Mouse (Mus musculus): ENCODE measurements around the gene Prg2. TPM values are rescaled to one million over a fixed set of nuclear protein-coding genes. Genes with fewer than 3 reads are reported as not detected.

Prg2 gene
- total and polyA plus RNA-seq, 3 experiments: 0.17 to 0.42 TPM; not detected in 1

- H3K79me2 ChIP-seq (ENCODE audit: control insufficient read depth, insufficient read depth, low read length, poor library complexity): no peaks in the 10 kb centered on the region
- H3K27ac ChIP-seq (ENCODE audit: control insufficient read depth, low read depth, low read length): no peak overlapping the region
- H3K9ac ChIP-seq (ENCODE audit: control insufficient read depth, low read depth, low read length, poor library complexity, severe bottlenecking): no peak overlapping the region
- TF ChIP-seq KAT2A (conservative IDR thresholded peaks at IDR 0.05; ENCODE audit: low read depth, low read length) (no peak), ELF1 (IDR thresholded peaks at IDR 0.05; ENCODE audit: low read depth, low read length) (no peak), MXI1 (IDR thresholded peaks at IDR 0.05; ENCODE audit: low read depth, low read length) (no peak)
- DNase-seq (ENCODE audit: low read depth, low spot score): no peak
- peaks cover 0 to 1% of the 10 kb centered on the region in 2 experiments; a peak in 1 of 4 replicates for H3K27me3 ChIP-seq (ENCODE audit: control insufficient read depth in 1 of 2, insufficient read depth in 2 of 2, low read length in 2 of 2)
- no peaks in the 10 kb centered on the region for H3K9me3 ChIP-seq (replicated peaks; ENCODE audit: insufficient read depth, low read length)
- H3K4me3 ChIP-seq (ENCODE audit: control insufficient read depth in 1 of 2, insufficient read depth in 1 of 2, low read depth in 2 of 2, low read length in 2 of 2): no peak overlapping the region
- H3K4me1 ChIP-seq (ENCODE audit: control insufficient read depth in 1 of 2, insufficient read depth in 2 of 2, low read length in 2 of 2): peaks cover 3 to 19% of the 10 kb centered on the region in 2 experiments
- H3K36me3 ChIP-seq (ENCODE audit: control insufficient read depth in 1 of 2, insufficient read depth in 2 of 2, low read length in 2 of 2): peaks cover 0 to 13% of the 10 kb centered on the region in 2 experiments; a peak in 2 of 4 replicates
Measured at GRCm38 (mm10) chr2:85030989-85031388, 50.7 kb downstream of the Prg2 start.

GRCm38 (mm10) chr2:85033121-85033520 is 52.9 kb downstream of the Prg2 start:
- no peak for DNase-seq (ENCODE audit: low read depth, low spot score)
- Histone ChIP-seq H3K79me2 (ENCODE audit: control insufficient read depth, insufficient read depth, low read length, poor library complexity) (peaks cover 11% of the 10 kb centered on the region), H3K36me3 (ENCODE audit: control insufficient read depth in 1 of 2, insufficient read depth in 2 of 2, low read length in 2 of 2) (peaks cover 0 to 14% of the 10 kb centered on the region in 2 experiments; a peak in 2 of 4 replicates), H3K9me3 (replicated peaks; ENCODE audit: insufficient read depth, low read length) (no peaks in the 10 kb centered on the region), H3K4me1 (ENCODE audit: control insufficient read depth in 1 of 2, insufficient read depth in 2 of 2, low read length in 2 of 2) (peaks cover 0 to 12% of the 10 kb centered on the region in 2 experiments; a peak in 3 of 4 replicates), H3K27ac (ENCODE audit: control insufficient read depth, low read depth, low read length) (no peak overlapping the region), H3K9ac (ENCODE audit: control insufficient read depth, low read depth, low read length, poor library complexity, severe bottlenecking) (no peak overlapping the region), H3K4me3 (ENCODE audit: control insufficient read depth in 1 of 2, insufficient read depth in 1 of 2, low read depth in 2 of 2, low read length in 2 of 2) (no peak overlapping the region), H3K27me3 (ENCODE audit: control insufficient read depth in 1 of 2, insufficient read depth in 2 of 2, low read length in 2 of 2) (peaks cover 0 to 1% of the 10 kb centered on the region in 2 experiments; a peak in 1 of 4 replicates)
- TF ChIP-seq MYC (IDR thresholded peaks at IDR 0.05; ENCODE audit: low read depth, low read length): no peak
- TF ChIP-seq GATA1 (IDR thresholded peaks at IDR 0.05; ENCODE audit: low read depth, low read length): no peak
- TF ChIP-seq USF1 (IDR thresholded peaks at IDR 0.05; ENCODE audit: low read depth, low read length): no peak
- TF ChIP-seq POLR2AphosphoS2 (IDR thresholded peaks at IDR 0.05; ENCODE audit: low read length): no peak
- no peak for TF ChIP-seq TBP (IDR thresholded peaks at IDR 0.05; ENCODE audit: low read depth, low read length)
- no peak for TF ChIP-seq TAL1 (IDR thresholded peaks at IDR 0.05; ENCODE audit: low read length)
- no peak for TF ChIP-seq NRF1 (IDR thresholded peaks at IDR 0.05; ENCODE audit: insufficient read depth, low read depth, low read length, poor library complexity, severe bottlenecking)
- TF ChIP-seq JUND (IDR thresholded peaks at IDR 0.05; ENCODE audit: low read depth, low read length): no peak
- no peak for TF ChIP-seq HCFC1 (IDR thresholded peaks at IDR 0.05; ENCODE audit: low read depth, low read length)
- TF ChIP-seq KAT2A (conservative IDR thresholded peaks at IDR 0.05; ENCODE audit: low read depth, low read length): no peak
- no peak for TF ChIP-seq E2F4 (IDR thresholded peaks at IDR 0.05; ENCODE audit: borderline replicate concordance, low read depth, low read length)
- no peak for TF ChIP-seq SMC3 (IDR thresholded peaks at IDR 0.05; ENCODE audit: low read depth, low read length)
- TF ChIP-seq ELF1 (IDR thresholded peaks at IDR 0.05; ENCODE audit: low read depth, low read length): no peak
- no peak for TF ChIP-seq NELFE (IDR thresholded peaks at IDR 0.05; ENCODE audit: low read depth, low read length)
- TF ChIP-seq ZC3H11A (IDR thresholded peaks at IDR 0.05; ENCODE audit: low read depth, low read length): no peak
- TF ChIP-seq TCF12 (IDR thresholded peaks at IDR 0.05; ENCODE audit: low read depth, low read length): no peak

Other genes with a start within 250 kb of the Prg2 start
- not detected in 2 replicates for gene Ypel4, start 246.4 kb upstream of the Prg2 start, total RNA-seq (2012; rRNA removed)
- under 1 TPM in 1 of 2 experiments, not detected in 1; 0.06 TPM for gene Ypel4, start 246.4 kb upstream of the Prg2 start, polyA plus RNA-seq (2012; ENCODE audit: insufficient read depth in 1 of 2, insufficient read length in 2 of 2, low read depth in 1 of 2, low replicate concordance in 2 of 2, missing spikeins in 1 of 2)
- not detected in 2 replicates for gene Gm19426, start 236.8 kb upstream of the Prg2 start, total RNA-seq (2012; rRNA removed)
- gene Gm19426, start 236.8 kb upstream of the Prg2 start, polyA plus RNA-seq (2012; ENCODE audit: insufficient read depth in 1 of 2, insufficient read length in 2 of 2, low read depth in 1 of 2, low replicate concordance in 2 of 2, missing spikeins in 1 of 2): not detected
- not detected in 2 replicates for gene Serping1, start 205.0 kb upstream of the Prg2 start, total RNA-seq (2012; rRNA removed)
- not detected for gene Serping1, start 205.0 kb upstream of the Prg2 start, polyA plus RNA-seq (2012; ENCODE audit: insufficient read depth in 1 of 2, insufficient read length in 2 of 2, low read depth in 1 of 2, low replicate concordance in 2 of 2, missing spikeins in 1 of 2)
- 8.8 and 17.5 TPM in 2 replicates for gene Ube2l6, start 181.6 kb upstream of the Prg2 start, total RNA-seq (2012; rRNA removed)
- gene Ube2l6, start 181.6 kb upstream of the Prg2 start, polyA plus RNA-seq (2012; ENCODE audit: insufficient read depth in 1 of 2, insufficient read length in 2 of 2, low read depth in 1 of 2, low replicate concordance in 2 of 2, missing spikeins in 1 of 2): 10 to 100 TPM in 1 of 2 experiments, not detected in 1; 37.0 TPM
- not detected in 2 replicates for gene Smtnl1, start 157.8 kb upstream of the Prg2 start, total RNA-seq (2012; rRNA removed)
- gene Smtnl1, start 157.8 kb upstream of the Prg2 start, polyA plus RNA-seq (2012; ENCODE audit: insufficient read depth in 1 of 2, insufficient read length in 2 of 2, low read depth in 1 of 2, low replicate concordance in 2 of 2, missing spikeins in 1 of 2): not detected
- gene Timm10, start 153.5 kb upstream of the Prg2 start, total RNA-seq (2012; rRNA removed): 165 and 193 TPM in 2 replicates
- gene Timm10, start 153.5 kb upstream of the Prg2 start, polyA plus RNA-seq (2012; ENCODE audit: insufficient read depth in 1 of 2, insufficient read length in 2 of 2, low read depth in 1 of 2, low replicate concordance in 2 of 2, missing spikeins in 1 of 2): 100 to 1,000 TPM in 1 of 2 experiments, not detected in 1; 129 TPM
- gene Slc43a1, start 141.6 kb upstream of the Prg2 start, total RNA-seq (2012; rRNA removed): 93.3 and 131 TPM in 2 replicates
- 100 to 1,000 TPM in 1 of 2 experiments, 10 to 100 TPM in 1; 69.8 to 108 TPM for gene Slc43a1, start 141.6 kb upstream of the Prg2 start, polyA plus RNA-seq (2012; ENCODE audit: insufficient read depth in 1 of 2, insufficient read length in 2 of 2, low read depth in 1 of 2, low replicate concordance in 2 of 2, missing spikeins in 1 of 2)
- gene Rtn4rl2, start 93.8 kb upstream of the Prg2 start, total RNA-seq (2012; rRNA removed): 0.12 TPM in 1 of 2 replicates, not detected in the other
- gene Rtn4rl2, start 93.8 kb upstream of the Prg2 start, polyA plus RNA-seq (2012; ENCODE audit: insufficient read depth in 1 of 2, insufficient read length in 2 of 2, low read depth in 1 of 2, low replicate concordance in 2 of 2, missing spikeins in 1 of 2): 1 to 10 TPM in 1 of 2 experiments, not detected in 1; 1.1 TPM
- gene Slc43a3, start 43.9 kb upstream of the Prg2 start, total RNA-seq (2012; rRNA removed): 82.5 and 91.5 TPM in 2 replicates
- 10 to 100 TPM in 1 of 2 experiments, not detected in 1; 90.6 TPM for gene Slc43a3, start 43.9 kb upstream of the Prg2 start, polyA plus RNA-seq (2012; ENCODE audit: insufficient read depth in 1 of 2, insufficient read length in 2 of 2, low read depth in 1 of 2, low replicate concordance in 2 of 2, missing spikeins in 1 of 2)
- not detected in 2 replicates for gene Prg3, start 7.8 kb downstream of the Prg2 start, total RNA-seq (2012; rRNA removed)
- gene Prg3, start 7.8 kb downstream of the Prg2 start, polyA plus RNA-seq (2012; ENCODE audit: insufficient read depth in 1 of 2, insufficient read length in 2 of 2, low read depth in 1 of 2, low replicate concordance in 2 of 2, missing spikeins in 1 of 2): not detected
- gene Ssrp1, start 56.8 kb downstream of the Prg2 start, total RNA-seq (2012; rRNA removed): 239 and 256 TPM in 2 replicates
- gene Ssrp1, start 56.8 kb downstream of the Prg2 start, polyA plus RNA-seq (2012; ENCODE audit: insufficient read depth in 1 of 2, insufficient read length in 2 of 2, low read depth in 1 of 2, low replicate concordance in 2 of 2, missing spikeins in 1 of 2): 100 to 1,000 TPM; 420 to 875 TPM
- gene P2rx3, start 57.0 kb downstream of the Prg2 start, total RNA-seq (2012; rRNA removed): 0.26 TPM in 1 of 2 replicates, not detected in the other
- gene P2rx3, start 57.0 kb downstream of the Prg2 start, polyA plus RNA-seq (2012; ENCODE audit: insufficient read depth in 1 of 2, insufficient read length in 2 of 2, low read depth in 1 of 2, low replicate concordance in 2 of 2, missing spikeins in 1 of 2): under 1 TPM in 1 of 2 experiments, not detected in 1; 0.36 TPM
- 5.5 and 5.9 TPM in 2 replicates for gene Tnks1bp1, start 67.6 kb downstream of the Prg2 start, total RNA-seq (2012; rRNA removed)
- gene Tnks1bp1, start 67.6 kb downstream of the Prg2 start, polyA plus RNA-seq (2012; ENCODE audit: insufficient read depth in 1 of 2, insufficient read length in 2 of 2, low read depth in 1 of 2, low replicate concordance in 2 of 2, missing spikeins in 1 of 2): 1 to 10 TPM in 1 of 2 experiments, not detected in 1; 9.9 TPM
- gene Aplnr, start 155.8 kb downstream of the Prg2 start, total RNA-seq (2012; rRNA removed): not detected in 2 replicates
- not detected for gene Aplnr, start 155.8 kb downstream of the Prg2 start, polyA plus RNA-seq (2012; ENCODE audit: insufficient read depth in 1 of 2, insufficient read length in 2 of 2, low read depth in 1 of 2, low replicate concordance in 2 of 2, missing spikeins in 1 of 2)
- gene Lrrc55, start 216.7 kb downstream of the Prg2 start, total RNA-seq (2012; rRNA removed): not detected in 2 replicates
- not detected for gene Lrrc55, start 216.7 kb downstream of the Prg2 start, polyA plus RNA-seq (2012; ENCODE audit: insufficient read depth in 1 of 2, insufficient read length in 2 of 2, low read depth in 1 of 2, low replicate concordance in 2 of 2, missing spikeins in 1 of 2)

Measured in MEL (cell line).